Mouse (Mus musculus): ENCODE measurements around the gene Cuedc2. TPM values are rescaled to one million over a fixed set of nuclear protein-coding genes. Genes with fewer than 3 reads are reported as not detected.
A peak's percentile ranks its signal among the peaks of the same experiment; 100 is the strongest.

The Cuedc2 gene
- polyA plus RNA-seq, 1 experiment from 2014 or later = 80.0 TPM

DNA sequence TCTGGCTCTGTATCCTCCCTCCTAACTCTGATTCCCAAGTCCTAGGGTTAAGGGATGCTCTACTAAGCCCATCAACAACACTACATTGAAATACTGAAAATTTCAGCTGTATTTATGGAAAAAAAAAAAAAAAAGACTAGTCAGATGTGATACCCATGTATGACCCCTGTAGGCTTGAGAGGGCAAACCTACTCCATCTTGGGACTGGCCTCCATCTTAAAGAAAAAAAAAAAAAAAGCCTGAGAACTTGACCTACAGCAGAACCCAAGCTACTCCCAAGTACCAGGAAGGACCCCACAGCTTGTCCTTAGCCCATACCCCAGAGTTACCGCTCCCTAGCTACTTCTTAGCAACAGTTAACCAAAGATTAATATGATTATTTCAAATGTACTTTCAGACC lies 8.6 kb upstream of the Cuedc2 start:
- H3K9ac ChIP-seq (ENCODE audit: low read depth, low read length) = no peak overlapping the region
- H3K4me1 ChIP-seq (replicated peaks; ENCODE audit: control insufficient read depth, insufficient read depth, low read length) = no peaks in the 10 kb centered on the region
- no peak overlapping the region for H3K4me3 ChIP-seq (ENCODE audit: low read depth, low read length)
- no peak for ATAC-seq
- no peaks in the 10 kb centered on the region for H3K9me3 ChIP-seq (ENCODE audit: control insufficient read depth)
- no peaks in the 10 kb centered on the region for H3K27me3 ChIP-seq (replicated peaks; ENCODE audit: control insufficient read depth, insufficient read depth, low read length)
- H3K4me2 ChIP-seq (replicated peaks; ENCODE audit: low read depth) = no peak overlapping the region
- H3K36me3 ChIP-seq (ENCODE audit: control insufficient read depth, insufficient read depth) = no peaks in the 10 kb centered on the region; the same call in 1 of the 2 replicates
- no peak for TF ChIP-seq CTCF (IDR thresholded peaks at IDR 0.05; ENCODE audit: low read depth)
- H3K27ac ChIP-seq (ENCODE audit: low read depth, low read length) = no peak overlapping the region
- 97% methylated on average over 1 of the region's 1 CpGs for WGBS

DNA sequence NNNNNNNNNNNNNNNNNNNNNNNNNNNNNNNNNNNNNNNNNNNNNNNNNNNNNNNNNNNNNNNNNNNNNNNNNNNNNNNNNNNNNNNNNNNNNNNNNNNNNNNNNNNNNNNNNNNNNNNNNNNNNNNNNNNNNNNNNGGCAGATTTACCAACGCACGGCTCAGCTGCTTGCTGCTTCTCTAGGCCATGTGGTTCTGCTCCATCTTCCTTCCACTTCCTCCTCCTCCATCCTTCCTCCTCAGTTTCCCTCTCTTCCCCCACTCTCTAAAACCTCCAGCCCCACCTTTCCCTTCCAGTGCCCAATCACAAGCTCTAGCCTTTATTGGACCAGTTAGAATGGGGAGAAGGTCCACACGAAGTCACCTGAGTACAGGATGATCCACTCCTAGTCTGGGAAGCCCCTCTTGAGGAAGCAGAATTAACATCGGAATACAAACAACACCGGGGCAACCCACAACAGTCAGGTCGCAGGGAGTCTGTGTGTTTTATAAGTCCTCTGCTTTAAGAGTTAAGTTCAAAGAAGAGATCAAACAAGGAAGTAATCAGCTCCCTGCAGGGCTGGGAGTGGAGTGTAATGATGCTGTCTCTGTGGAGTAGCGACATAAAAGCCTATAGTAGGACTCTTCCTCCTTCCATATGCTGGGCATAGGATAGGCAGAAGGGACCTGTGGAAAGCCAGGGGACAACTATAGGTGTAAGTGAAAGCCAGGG lies 6.4 kb upstream of the Cuedc2 start:
- no peak for ATAC-seq
- H3K4me3 ChIP-seq (ENCODE audit: low read depth, low read length) = no peak overlapping the region
- H3K4me1 ChIP-seq (replicated peaks; ENCODE audit: control insufficient read depth, insufficient read depth, low read length) = no peaks in the 10 kb centered on the region
- no peak overlapping the region for H3K9ac ChIP-seq (ENCODE audit: low read depth, low read length)
- TF ChIP-seq CTCF (IDR thresholded peaks at IDR 0.05; ENCODE audit: low read depth) = no peak
- H3K4me2 ChIP-seq (replicated peaks; ENCODE audit: low read depth) = no peak overlapping the region
- 18% methylated on average over 7 of the region's 7 CpGs for WGBS
- H3K9me3 ChIP-seq (ENCODE audit: control insufficient read depth) = no peaks in the 10 kb centered on the region
- H3K36me3 ChIP-seq (ENCODE audit: control insufficient read depth, insufficient read depth) = no peaks in the 10 kb centered on the region; the same call in 1 of the 2 replicates
- peak overlapping the region; percentile 21; the same call in 1 of the 2 replicates for H3K27ac ChIP-seq (ENCODE audit: low read depth, low read length)
- H3K27me3 ChIP-seq (replicated peaks; ENCODE audit: control insufficient read depth, insufficient read depth, low read length) = no peaks in the 10 kb centered on the region

- no peak for TF ChIP-seq CTCF (IDR thresholded peaks at IDR 0.05; ENCODE audit: low read depth)
- Histone ChIP-seq H3K9ac (ENCODE audit: low read depth, low read length) (no peak overlapping the region), H3K36me3 (ENCODE audit: control insufficient read depth, insufficient read depth) (no peaks in the 10 kb centered on the region), H3K4me3 (ENCODE audit: low read depth, low read length) (no peak overlapping the region), H3K9me3 (ENCODE audit: control insufficient read depth) (no peaks in the 10 kb centered on the region), H3K4me1 (replicated peaks; ENCODE audit: control insufficient read depth, insufficient read depth, low read length) (0 out of 2 replicates have a peak, but pooled peaks cover 12% of the 10 kb centered on the region), H3K27ac (ENCODE audit: low read depth, low read length) (no peak overlapping the region; the same call in 1 of the 2 replicates), H3K4me2 (replicated peaks; ENCODE audit: low read depth) (peak overlapping the region; percentile 85; the same call in 1 of the 2 replicates), H3K27me3 (replicated peaks; ENCODE audit: control insufficient read depth, insufficient read depth, low read length) (no peaks in the 10 kb centered on the region)
- no peak for ATAC-seq
- 65% methylated on average over 7 of the region's 7 CpGs for WGBS
Measured at GRCm38 (mm10) chr19:46339287-46339971, 927 bp upstream of the Cuedc2 start.

GRCm38 (mm10) chr19:46338942-46339286 lies 412 bp upstream of the Cuedc2 start:
- Histone ChIP-seq H3K36me3 (ENCODE audit: control insufficient read depth, insufficient read depth) (no peaks in the 10 kb centered on the region), H3K9ac (ENCODE audit: low read depth, low read length) (no peak overlapping the region; the same call in 1 of the 2 replicates), H3K27me3 (replicated peaks; ENCODE audit: control insufficient read depth, insufficient read depth, low read length) (no peaks in the 10 kb centered on the region), H3K9me3 (ENCODE audit: control insufficient read depth) (no peaks in the 10 kb centered on the region), H3K4me1 (replicated peaks; ENCODE audit: control insufficient read depth, insufficient read depth, low read length) (0 out of 2 replicates have a peak, but pooled peaks cover 12% of the 10 kb centered on the region), H3K4me3 (ENCODE audit: low read depth, low read length) (peak overlapping the region; percentile 80), H3K4me2 (replicated peaks; ENCODE audit: low read depth) (peak overlapping the region; percentile 85), H3K27ac (ENCODE audit: low read depth, low read length) (no peak overlapping the region)
- WGBS = 49% methylated on average over 6 of the region's 6 CpGs
- no peak; the same call in 1 of the 2 replicates for ATAC-seq
- TF ChIP-seq CTCF (IDR thresholded peaks at IDR 0.05; ENCODE audit: low read depth) = no peak

- Histone ChIP-seq H3K4me3 (ENCODE audit: low read depth, low read length) (peak overlapping the region; percentile 80), H3K36me3 (ENCODE audit: control insufficient read depth, insufficient read depth) (no peaks in the 10 kb centered on the region), H3K9me3 (ENCODE audit: control insufficient read depth) (no peaks in the 10 kb centered on the region), H3K9ac (ENCODE audit: low read depth, low read length) (peak overlapping the region; percentile 73), H3K4me2 (replicated peaks; ENCODE audit: low read depth) (peak overlapping the region; percentile 85), H3K27me3 (replicated peaks; ENCODE audit: control insufficient read depth, insufficient read depth, low read length) (no peaks in the 10 kb centered on the region), H3K4me1 (replicated peaks; ENCODE audit: control insufficient read depth, insufficient read depth, low read length) (0 out of 2 replicates have a peak, but pooled peaks cover 12% of the 10 kb centered on the region), H3K27ac (ENCODE audit: low read depth, low read length) (no peak overlapping the region)
- WGBS = 29% methylated on average over 15 of the region's 15 CpGs
- no peak for TF ChIP-seq CTCF (IDR thresholded peaks at IDR 0.05; ENCODE audit: low read depth)
- ATAC-seq = no peak
Measured at GRCm38 (mm10) chr19:46337719-46338330, 677 bp downstream of the Cuedc2 start.

- H3K27ac ChIP-seq (ENCODE audit: low read depth, low read length) = no peak overlapping the region
- H3K4me2 ChIP-seq (replicated peaks; ENCODE audit: low read depth) = no peak overlapping the region
- no peaks in the 10 kb centered on the region for H3K9me3 ChIP-seq (ENCODE audit: control insufficient read depth)
Measured at GRCm38 (mm10) chr19:46333906-46334305, 4.6 kb downstream of the Cuedc2 start.

More at GRCm38 (mm10) chr19:46333906-46334305, 4.6 kb downstream of the Cuedc2 start:
- Histone ChIP-seq H3K9ac (ENCODE audit: low read depth, low read length) (no peak overlapping the region), H3K36me3 (ENCODE audit: control insufficient read depth, insufficient read depth) (peaks cover 22% of the 10 kb centered on the region), H3K27me3 (replicated peaks; ENCODE audit: control insufficient read depth, insufficient read depth, low read length) (no peaks in the 10 kb centered on the region), H3K4me1 (replicated peaks; ENCODE audit: control insufficient read depth, insufficient read depth, low read length) (peaks cover 17% of the 10 kb centered on the region; the same call in 1 of the 2 replicates), H3K4me3 (ENCODE audit: low read depth, low read length) (no peak overlapping the region)
- no peak for TF ChIP-seq CTCF (IDR thresholded peaks at IDR 0.05; ENCODE audit: low read depth)
- 88% methylated on average over 3 of the region's 3 CpGs for WGBS
- ATAC-seq = no peak
